Mouse (Mus musculus) testis, adult 2 months (tissue): ENCODE data around the gene Itgae.

ENCODE experiments used
- CTCF ChIP-seq: fragments of 200-500 bp; IDR thresholded peaks from 2 replicates; pipeline ENCODE4 v1.5.1; 2012; ENCODE audit warnings: low read depth, mild to moderate bottlenecking, inconsistent platforms, low read length, moderate library complexity; ENCODE audit not compliant: control insufficient read depth, insufficient read depth, insufficient replicate concordance
- POLR2A ChIP-seq: fragments of 200-500 bp; IDR thresholded peaks from 2 replicates; pipeline ENCODE4 v1.6.1; 2012; ENCODE audit warnings: low read depth, mild to moderate bottlenecking, inconsistent platforms, low read length, moderate library complexity; ENCODE audit not compliant: control insufficient read depth

DNA sequence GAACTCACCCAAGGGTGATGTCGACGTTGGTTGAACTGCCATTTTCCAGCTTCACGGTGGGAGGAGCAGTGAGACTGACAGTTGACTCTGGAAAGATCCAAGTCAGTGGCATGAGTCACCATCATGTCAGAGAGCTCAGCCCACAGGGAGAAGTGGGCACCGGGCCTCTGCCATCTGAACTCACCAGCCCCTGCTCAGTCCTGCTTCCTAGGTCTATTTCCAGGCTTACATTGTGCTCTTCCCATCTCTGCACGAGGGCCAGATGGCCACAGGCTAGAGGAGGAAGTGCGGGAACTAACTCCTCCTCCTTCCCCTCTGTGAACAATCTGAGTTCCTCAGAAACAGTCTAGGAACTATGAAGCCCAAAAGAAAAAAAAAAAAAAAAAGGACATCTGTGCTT is 102.7 kb downstream of the Itgae start:
- no peak for TF ChIP-seq CTCF
- no peak for TF ChIP-seq POLR2A
